Mouse (Mus musculus): ENCODE results near the gene Ogdh.

- TF ChIP-seq ELF1 (IDR thresholded peaks at IDR 0.05; ENCODE audit: low read depth, low read length) (no peak), POLR2A (IDR thresholded peaks at IDR 0.05; ENCODE audit: control insufficient read depth in 1 of 2, insufficient read depth in 1 of 2, low read depth in 1 of 2, low read length in 2 of 2, poor library complexity in 1 of 2) (no peak), KAT2A (conservative IDR thresholded peaks at IDR 0.05; ENCODE audit: low read depth, low read length) (no peak), POLR2AphosphoS2 (IDR thresholded peaks at IDR 0.05; ENCODE audit: low read length) (no peak)
Observed at GRCm38 (mm10) chr11:6348681-6349200, 57.3 kb downstream of the Ogdh start.
